Mouse (Mus musculus): ENCODE measurements around the gene Cep131. TPM values are rescaled to one million over a fixed set of nuclear protein-coding genes. Genes with fewer than 3 reads are reported as not detected.

The Cep131 gene
- polyA plus RNA-seq, 1 experiment, result 10.4 TPM

GRCm38 (mm10) chr11:120101036-120101435 is 14.4 kb upstream of the Cep131 start:
- Histone ChIP-seq H3K27me3 (replicated peaks) (no peaks in the 10 kb centered on the region), H3K4me3 (replicated peaks) (no peak overlapping the region), H3K4me1 (peaks cover 43% of the 10 kb centered on the region), H3K36me3 (replicated peaks; ENCODE audit: low read length) (peaks cover 52% of the 10 kb centered on the region), H3K9me3 (no peaks in the 10 kb centered on the region)
- TF ChIP-seq FLI1 (IDR thresholded peaks at IDR 0.05; ENCODE audit: low read length) (no peak), GATA1 (IDR thresholded peaks at IDR 0.05; ENCODE audit: borderline replicate concordance, low read length) (no peak)

DNA sequence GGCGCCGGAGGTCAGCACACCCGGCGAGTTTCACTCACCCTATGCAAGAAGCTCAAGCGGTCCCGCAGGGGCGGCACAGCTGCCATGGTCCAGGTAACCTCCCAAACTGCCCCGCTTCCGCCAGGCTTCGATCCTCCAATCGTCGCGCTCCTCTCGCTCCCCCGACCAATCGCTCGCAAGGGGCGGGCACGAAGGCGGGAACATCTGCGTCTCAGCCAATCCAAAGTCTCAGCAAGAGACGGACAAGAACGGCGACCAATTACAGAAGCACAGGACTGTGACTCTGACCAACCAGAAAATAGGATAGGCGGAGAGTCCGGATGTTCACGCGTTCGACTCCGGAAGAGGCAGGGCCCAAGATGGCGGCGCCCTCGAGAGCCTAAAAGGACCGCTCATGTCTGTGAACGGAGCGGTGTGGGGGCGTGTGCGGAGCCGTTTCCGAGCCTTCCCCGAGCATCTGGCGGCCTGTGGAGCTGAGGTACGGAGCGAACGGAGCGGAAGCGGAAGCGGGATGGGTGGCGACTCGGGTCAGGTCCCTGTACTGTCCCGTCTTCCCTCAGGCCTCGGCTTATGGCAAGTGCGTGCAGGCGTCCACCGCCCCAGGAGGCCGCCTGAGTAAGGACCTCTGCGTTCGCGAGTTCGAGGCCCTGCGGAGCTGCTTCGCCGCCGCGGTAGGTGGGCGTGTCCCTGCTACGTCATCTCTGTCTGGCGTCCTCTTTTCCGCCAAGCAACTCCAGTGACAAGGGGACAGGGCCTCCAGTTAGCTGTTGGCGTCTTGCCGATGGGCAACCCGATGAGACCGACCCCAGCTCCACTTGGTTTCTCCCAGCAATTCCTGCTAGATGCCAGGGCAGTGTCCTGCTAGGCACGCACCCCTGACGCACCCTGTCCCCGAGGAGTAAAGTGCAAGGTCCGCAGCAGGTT is 12.2 kb upstream of the Cep131 start, which contains the start of the genes Tepsin and Ndufaf8:
Gene Tepsin, minus strand, starts transcription at position 144 of the 924 bp plus-strand sequence.
Gene Ndufaf8, plus strand, starts transcription at position 341 of the 924 bp plus-strand sequence.
- no peaks in the 10 kb centered on the region for H3K9me3 ChIP-seq
- H3K4me1 ChIP-seq, result peaks cover 53% of the 10 kb centered on the region
- TF ChIP-seq GATA1 (IDR thresholded peaks at IDR 0.05; ENCODE audit: borderline replicate concordance, low read length) (no peak), FLI1 (IDR thresholded peaks at IDR 0.05; ENCODE audit: low read length) (no peak; the same call in 1 of the 2 replicates)
- no peaks in the 10 kb centered on the region for H3K27me3 ChIP-seq (replicated peaks)
- peaks cover 52% of the 10 kb centered on the region for H3K36me3 ChIP-seq (replicated peaks; ENCODE audit: low read length)
- peak within 1 kb of the TSS; percentile 100 for H3K4me3 ChIP-seq (replicated peaks)

GRCm38 (mm10) chr11:120092817-120093591 is 6.4 kb upstream of the Cep131 start:
- H3K9me3 ChIP-seq, result no peaks in the 10 kb centered on the region
- peaks cover 33% of the 10 kb centered on the region for H3K4me1 ChIP-seq
- TF ChIP-seq FLI1 (IDR thresholded peaks at IDR 0.05; ENCODE audit: low read length) (no peak), GATA1 (IDR thresholded peaks at IDR 0.05; ENCODE audit: borderline replicate concordance, low read length) (no peak)
- H3K27me3 ChIP-seq (replicated peaks), result peaks cover 2% of the 10 kb centered on the region
- H3K36me3 ChIP-seq (replicated peaks; ENCODE audit: low read length), result peaks cover 68% of the 10 kb centered on the region
- peak overlapping the region; percentile 38 for H3K4me3 ChIP-seq (replicated peaks)

- no peak overlapping the region for H3K4me3 ChIP-seq (replicated peaks)
- H3K36me3 ChIP-seq (replicated peaks; ENCODE audit: low read length), result peaks cover 55% of the 10 kb centered on the region
- TF ChIP-seq GATA1 (IDR thresholded peaks at IDR 0.05; ENCODE audit: borderline replicate concordance, low read length), result no peak
- TF ChIP-seq FLI1 (IDR thresholded peaks at IDR 0.05; ENCODE audit: low read length), result no peak
- H3K27me3 ChIP-seq (replicated peaks), result peaks cover 6% of the 10 kb centered on the region
- H3K4me1 ChIP-seq, result peaks cover 19% of the 10 kb centered on the region
- no peaks in the 10 kb centered on the region for H3K9me3 ChIP-seq
Observed at GRCm38 (mm10) chr11:120090661-120091060, 4.0 kb upstream of the Cep131 start.

GRCm38 (mm10) chr11:120085891-120086627 is 568 bp downstream of the Cep131 start:
- Histone ChIP-seq H3K4me3 (replicated peaks) (peak overlapping the region; percentile 96), H3K9me3 (no peaks in the 10 kb centered on the region), H3K4me1 (peaks cover 23% of the 10 kb centered on the region), H3K27me3 (replicated peaks) (peaks cover 19% of the 10 kb centered on the region), H3K36me3 (replicated peaks; ENCODE audit: low read length) (peaks cover 26% of the 10 kb centered on the region)
- TF ChIP-seq FLI1 (IDR thresholded peaks at IDR 0.05; ENCODE audit: low read length) (no peak), GATA1 (IDR thresholded peaks at IDR 0.05; ENCODE audit: borderline replicate concordance, low read length) (no peak)

DNA sequence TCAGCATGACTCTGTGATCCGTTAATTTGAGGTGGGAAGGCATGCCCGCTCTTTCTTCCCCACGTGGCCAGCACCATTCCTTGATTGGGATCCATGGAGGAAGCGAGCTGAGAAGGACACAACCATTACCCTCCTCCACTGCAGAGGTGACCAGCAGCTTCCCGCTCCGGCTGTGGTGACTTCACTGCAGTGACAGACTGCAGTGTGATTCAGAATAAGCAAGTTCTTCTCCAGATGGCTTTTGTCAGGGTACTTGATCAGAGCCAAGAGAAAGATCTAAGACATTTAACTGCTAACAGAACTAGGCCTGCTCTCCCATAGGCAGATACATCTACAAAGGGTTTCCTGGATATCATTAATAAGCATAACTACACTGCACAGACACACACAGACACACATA is 6.3 kb downstream of the Cep131 start:
- no peaks in the 10 kb centered on the region for H3K9me3 ChIP-seq
- peaks cover 16% of the 10 kb centered on the region for H3K27me3 ChIP-seq (replicated peaks)
- H3K4me1 ChIP-seq, result peaks cover 25% of the 10 kb centered on the region
- no peak overlapping the region for H3K4me3 ChIP-seq (replicated peaks)
- TF ChIP-seq FLI1 (IDR thresholded peaks at IDR 0.05; ENCODE audit: low read length) (no peak), GATA1 (IDR thresholded peaks at IDR 0.05; ENCODE audit: borderline replicate concordance, low read length) (no peak)
- H3K36me3 ChIP-seq (replicated peaks; ENCODE audit: low read length), result peaks cover 55% of the 10 kb centered on the region

DNA sequence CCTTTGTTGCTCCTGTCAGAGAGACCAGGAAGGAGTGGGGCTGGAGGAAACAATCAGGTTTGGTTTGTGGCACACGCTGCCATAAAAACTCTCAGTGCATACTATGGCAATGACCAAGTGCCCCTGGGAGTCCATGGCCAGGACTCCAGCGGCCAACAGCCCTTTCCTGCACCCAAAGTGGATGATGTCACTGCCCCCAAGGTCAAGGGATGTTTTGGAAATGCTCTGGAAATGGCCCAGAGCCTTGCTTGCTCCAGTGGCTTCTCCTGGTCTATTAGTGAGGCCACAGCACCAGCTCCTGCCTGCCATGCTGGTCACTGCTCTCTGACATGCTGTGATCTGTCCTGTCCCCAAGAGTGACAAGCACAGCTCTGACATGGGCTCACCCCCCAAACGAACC is 10.4 kb downstream of the Cep131 start:
- no peak for TF ChIP-seq GATA1 (IDR thresholded peaks at IDR 0.05; ENCODE audit: borderline replicate concordance, low read length)
- TF ChIP-seq FLI1 (IDR thresholded peaks at IDR 0.05; ENCODE audit: low read length), result no peak
- H3K36me3 ChIP-seq (replicated peaks; ENCODE audit: low read length), result peaks cover 60% of the 10 kb centered on the region

GRCm38 (mm10) chr11:120072986-120073647 is 13.5 kb downstream of the Cep131 start:
- Histone ChIP-seq H3K4me3 (replicated peaks) (no peak overlapping the region), H3K27me3 (replicated peaks) (peaks cover 22% of the 10 kb centered on the region), H3K4me1 (peaks cover 20% of the 10 kb centered on the region), H3K9me3 (no peaks in the 10 kb centered on the region), H3K36me3 (replicated peaks; ENCODE audit: low read length) (peaks cover 67% of the 10 kb centered on the region)
- no peak for TF ChIP-seq GATA1 (IDR thresholded peaks at IDR 0.05; ENCODE audit: borderline replicate concordance, low read length)
- TF ChIP-seq FLI1 (IDR thresholded peaks at IDR 0.05; ENCODE audit: low read length), result no peak

More for the DNA sequence above, 10.4 kb downstream of the Cep131 start:
- no peak overlapping the region for H3K4me3 ChIP-seq (replicated peaks)
- H3K27me3 ChIP-seq (replicated peaks), result peaks cover 11% of the 10 kb centered on the region
- no peaks in the 10 kb centered on the region for H3K9me3 ChIP-seq
- peaks cover 21% of the 10 kb centered on the region for H3K4me1 ChIP-seq

All from megakaryocyte, embryonic 14.5 days (primary cell).